Mouse (Mus musculus) layer of hippocampus, postnatal 14 days (tissue): ENCODE results near the gene Papss2. TPM values are rescaled to one million over a fixed set of nuclear protein-coding genes. Genes with fewer than 3 reads are reported as not detected.
"Not testable (repeated sequence)": the region's sequence is repeated elsewhere in the genome, so short reads cannot be mapped to it uniquely, and the experiment has no call there.

Source experiments
- DNase-seq, 2 experiments: peaks; one replicate each; pipeline ENCODE4 v3.0.0; 2021 to 2022; ENCODE audit warnings: low spot score in 2 of 2, mixed read lengths in 1 of 2
- total RNA-seq, 2 experiments: library from RNA; stranded (reverse); gene quantifications; 2 replicates each; pipeline ENCODE4 v1.2.3; 2021

Gene Papss2
- total RNA-seq, 2 experiments from 2014 or later: 7.3 to 8.4 TPM

DNA sequence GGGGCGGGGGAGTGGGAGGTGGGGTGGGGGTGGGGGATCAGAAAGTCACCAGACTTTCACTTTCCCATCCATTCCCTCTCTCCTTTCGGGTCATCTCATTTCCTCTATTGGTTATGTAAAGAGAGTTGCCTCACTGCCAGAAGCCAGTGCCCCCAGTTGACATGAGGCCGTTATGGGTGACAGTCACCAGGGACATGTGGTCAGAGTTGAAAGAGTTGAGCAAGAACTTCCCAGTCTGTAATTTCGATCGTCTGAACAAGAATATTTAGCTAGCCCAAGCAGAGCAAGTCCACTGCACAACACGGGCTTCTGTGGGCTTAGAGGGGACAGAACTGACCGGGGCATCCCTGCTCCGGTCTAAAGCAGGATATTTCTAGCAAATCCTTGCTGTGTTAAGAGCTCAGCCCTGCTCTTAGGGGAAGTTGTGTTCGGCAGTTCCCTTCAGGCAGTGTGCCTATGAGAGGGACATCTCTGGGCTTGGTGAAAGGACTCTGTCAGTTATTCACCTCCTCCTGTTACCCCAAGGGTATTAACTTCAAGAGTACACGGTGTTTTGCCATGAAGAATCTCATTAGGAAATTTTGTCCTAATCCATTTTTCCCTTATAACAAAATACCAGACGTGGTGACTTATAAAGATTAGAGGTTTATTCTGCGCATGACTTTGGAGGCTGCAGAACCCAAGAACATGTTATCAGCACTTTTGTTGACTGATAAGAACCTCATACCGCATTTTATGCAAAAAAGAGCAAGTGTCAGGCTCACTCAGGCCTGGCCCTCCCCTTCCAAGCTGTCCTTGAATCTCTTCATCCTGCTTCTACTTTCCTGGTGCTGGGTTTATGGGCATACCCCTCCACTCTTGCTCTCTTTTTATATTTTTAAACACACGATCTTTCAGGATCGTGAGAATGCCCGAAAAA, 42.0 kb downstream of the Papss2 start:
- no peak for DNase-seq

GRCm38 (mm10) chr19:32638276-32638903, 42.8 kb downstream of the Papss2 start:
- DNase-seq: no peak

DNA sequence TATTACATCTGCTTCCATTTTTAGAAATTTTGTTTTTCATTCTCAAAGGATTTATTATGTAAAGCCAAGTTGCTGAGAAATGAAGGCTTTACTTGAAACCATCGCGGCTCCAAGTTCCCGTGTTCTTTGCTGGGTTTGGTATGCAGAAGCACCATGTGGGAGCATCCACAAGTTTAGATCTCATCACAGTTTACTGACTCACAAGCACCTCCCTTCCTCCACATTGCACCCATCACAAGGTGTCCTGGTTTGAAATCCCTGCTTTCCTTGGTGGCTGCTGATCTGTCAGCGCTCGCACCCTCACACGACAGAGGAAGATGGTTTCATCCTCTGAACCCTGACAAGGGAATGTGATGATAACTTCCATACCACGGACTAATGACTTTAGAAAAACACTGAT, 45.9 kb downstream of the Papss2 start:
- no peak for DNase-seq

- no peak for DNase-seq
Measured at GRCm38 (mm10) chr19:32641995-32642394, 46.4 kb downstream of the Papss2 start.

- DNase-seq: no peak
Measured at GRCm38 (mm10) chr19:32643642-32644041, 48.1 kb downstream of the Papss2 start.

- DNase-seq: no peak
Measured at GRCm38 (mm10) chr19:32645939-32646338, 50.3 kb downstream of the Papss2 start.

GRCm38 (mm10) chr19:32646382-32646781, 50.8 kb downstream of the Papss2 start:
- no peak for DNase-seq

GRCm38 (mm10) chr19:32648019-32648571, 52.5 kb downstream of the Papss2 start:
- DNase-seq: no peak

DNA sequence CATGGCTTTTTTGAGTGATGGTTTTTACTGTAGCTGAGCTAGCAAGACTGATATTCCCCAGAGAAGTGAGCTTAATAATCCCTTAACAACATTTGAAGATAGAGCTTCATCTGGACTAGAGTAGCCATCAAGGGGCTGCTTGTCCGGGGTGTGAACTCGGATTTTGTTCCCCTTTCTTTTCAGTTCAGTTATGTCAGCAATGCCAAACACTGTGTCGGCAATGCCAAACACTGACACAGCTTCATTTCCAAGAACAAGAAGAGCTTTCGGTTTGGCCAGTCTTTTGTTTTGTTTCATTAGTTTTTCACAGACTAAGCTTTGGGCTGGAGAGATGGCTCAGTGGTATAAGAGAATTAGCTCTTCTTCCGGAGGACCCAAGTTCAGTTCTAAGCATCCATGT, 55.5 kb downstream of the Papss2 start:
- DNase-seq: no peak

DNA sequence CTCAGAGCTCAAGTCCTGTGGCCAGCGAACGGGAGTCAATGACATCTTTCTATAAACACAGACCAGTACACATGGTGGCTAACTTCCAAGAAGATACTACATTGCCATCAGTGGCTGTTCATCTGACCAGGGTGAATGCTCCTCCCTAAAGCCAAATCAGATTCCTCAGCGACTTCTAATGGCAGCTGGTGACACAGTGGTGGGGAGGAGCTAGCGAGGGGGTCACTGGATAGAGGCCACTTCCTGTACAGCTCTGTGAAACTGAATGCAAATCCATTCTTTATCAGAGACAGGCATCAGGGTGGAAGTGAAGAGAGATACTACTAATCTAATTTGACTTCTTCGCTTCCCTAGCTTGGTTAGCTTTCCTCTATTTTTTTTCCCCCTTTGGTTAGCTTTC, 57.5 kb downstream of the Papss2 start:
- DNase-seq: no peak

DNA sequence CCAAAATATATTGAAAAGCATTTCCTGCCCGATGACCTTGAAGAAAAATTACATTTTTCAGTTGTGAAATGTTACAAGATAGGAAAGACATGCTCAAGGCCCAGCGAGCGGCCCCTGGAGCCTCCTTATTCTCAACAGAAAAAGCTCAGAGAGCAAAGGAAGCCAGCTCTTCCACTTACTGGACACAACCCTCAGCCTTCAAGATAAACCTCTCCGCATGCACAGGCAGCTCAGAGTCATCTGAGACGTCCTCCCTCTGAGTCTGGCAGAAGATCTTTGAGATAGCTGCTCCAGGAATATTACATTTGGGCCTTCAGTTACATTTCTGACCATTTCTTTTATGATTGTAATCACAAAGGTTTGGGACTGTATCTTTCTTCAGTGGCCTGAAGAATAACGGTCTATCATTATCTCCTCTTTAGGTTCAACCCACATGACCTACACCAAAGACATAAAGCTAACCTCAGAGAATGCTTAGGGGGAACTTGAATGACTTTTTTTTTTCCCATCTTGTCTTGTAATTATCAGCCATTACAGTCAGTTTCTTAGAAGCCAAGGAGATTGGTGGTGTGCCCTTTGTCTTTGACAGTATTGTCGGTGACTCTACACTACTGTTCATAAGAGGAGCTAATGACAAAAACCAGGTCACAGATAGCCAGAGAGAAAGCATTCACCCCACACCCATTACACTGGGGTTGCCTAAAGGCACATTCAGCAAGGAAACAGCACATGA, 58.2 kb downstream of the Papss2 start:
- DNase-seq: no peak

DNA sequence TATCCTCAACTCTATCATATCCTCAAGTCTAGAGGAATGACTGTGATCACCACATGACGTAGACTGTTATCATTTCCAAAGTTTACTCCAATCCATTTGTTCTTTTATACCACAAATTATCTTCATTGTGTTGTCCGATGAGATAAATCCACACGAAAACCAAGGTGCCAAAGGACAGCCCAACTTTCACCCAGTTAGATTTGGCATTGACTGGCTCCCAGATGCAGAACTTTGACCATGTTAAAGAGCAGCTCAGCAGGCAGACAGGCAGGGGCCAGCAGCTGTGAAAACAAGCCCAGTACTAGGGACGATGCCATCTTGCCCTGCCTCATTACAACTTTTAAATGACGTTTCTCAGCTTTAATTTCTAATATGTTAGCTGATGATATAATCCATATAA, 63.8 kb downstream of the Papss2 start:
- no peak for DNase-seq

- no peak for DNase-seq
Measured at GRCm38 (mm10) chr19:32662936-32663335, 67.3 kb downstream of the Papss2 start.

DNA sequence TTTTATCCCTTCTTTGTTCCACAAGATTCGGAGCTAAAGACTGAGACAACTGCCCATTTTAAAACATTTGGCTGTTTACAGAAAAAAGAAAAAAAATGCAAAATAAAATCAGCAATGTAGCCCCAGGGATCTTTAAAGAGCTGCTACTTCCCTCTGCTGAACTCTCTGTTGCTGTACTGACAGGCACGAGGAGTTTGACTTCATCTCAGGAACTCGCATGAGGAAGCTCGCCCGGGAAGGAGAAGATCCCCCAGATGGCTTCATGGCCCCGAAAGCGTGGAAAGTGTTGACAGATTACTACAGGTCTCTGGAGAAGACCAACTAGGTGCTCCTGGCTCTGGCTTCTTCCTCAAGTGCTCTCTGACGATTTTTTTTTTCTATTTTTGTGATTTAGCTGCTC, 69.7 kb downstream of the Papss2 start:
- no peak for DNase-seq

- not testable (repeated sequence) for DNase-seq
Measured at GRCm38 (mm10) chr19:32667830-32668229, 72.2 kb downstream of the Papss2 start.

- no peak for DNase-seq
Measured at GRCm38 (mm10) chr19:32675766-32676165, 80.2 kb downstream of the Papss2 start.

- DNase-seq: no peak
Measured at GRCm38 (mm10) chr19:32680894-32681293, 85.3 kb downstream of the Papss2 start.

- no peak for DNase-seq
Measured at GRCm38 (mm10) chr19:32683081-32683480, 87.5 kb downstream of the Papss2 start.

DNA sequence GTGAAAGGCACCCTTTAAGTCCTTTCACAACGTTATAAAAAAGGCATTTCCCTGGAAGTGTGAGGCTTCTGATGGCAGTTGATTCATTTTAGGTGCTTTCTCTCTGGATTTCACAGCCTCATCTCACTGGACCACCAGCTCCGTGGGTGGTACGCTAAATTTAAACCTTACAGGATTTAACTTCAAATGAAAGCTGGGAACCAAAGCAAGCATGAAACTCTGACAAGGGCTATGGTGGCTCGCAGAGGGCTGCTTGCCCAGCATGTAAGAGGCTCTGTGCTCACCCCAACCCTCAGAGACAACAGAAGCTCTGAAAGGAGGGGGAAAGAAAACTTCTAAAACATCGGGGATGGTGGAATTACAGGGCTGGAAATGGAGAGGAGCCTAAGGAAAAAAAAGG, 92.1 kb downstream of the Papss2 start:
- DNase-seq: no peak

GRCm38 (mm10) chr19:32688227-32688626, 92.6 kb downstream of the Papss2 start:
- DNase-seq: not testable (repeated sequence)

- DNase-seq: peak in 1 of 2 experiments; percentile 35
Measured at GRCm38 (mm10) chr19:32689724-32690123, 94.1 kb downstream of the Papss2 start.
